Comparison of ENCODE assay signal across 13 mouse cellular contexts in the genomic region with DNA sequence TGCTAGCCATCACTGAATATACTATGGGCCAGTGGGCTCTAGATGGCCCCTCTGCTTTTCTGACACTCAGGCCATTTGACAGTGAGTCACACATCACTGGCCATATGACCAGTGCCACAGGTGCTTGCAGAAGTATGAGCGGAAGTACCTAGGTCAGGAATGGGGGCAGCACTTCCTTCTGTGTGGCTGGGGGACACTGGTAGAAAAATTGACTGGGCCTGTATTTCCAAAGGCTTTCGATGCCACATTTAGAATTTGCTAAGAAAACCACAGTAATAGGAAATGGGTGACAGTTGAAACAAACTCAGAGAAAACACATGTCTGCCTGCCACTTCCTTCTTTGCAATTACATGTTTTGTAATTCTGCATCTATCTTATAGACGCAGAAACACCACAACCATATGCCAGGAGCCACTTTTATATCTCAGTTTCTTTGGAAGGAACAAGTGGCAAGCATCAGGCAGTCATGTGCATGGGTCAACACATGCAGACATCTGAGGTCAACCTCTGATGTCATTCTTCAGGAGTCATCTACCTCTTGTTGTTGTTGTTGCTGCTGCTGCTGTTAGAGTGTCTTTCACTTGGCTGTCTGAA.
DNase-seq lines count a peak whose midpoint lies in the region; ATAC-seq lines count a peak whose summit lies in the region.
"Had no signal": no experiment of that assay in that cellular context is flagged by ENCODE, and none has a peak within 500 bp of the region (broad histone marks: within the 10 kb centered on the region; RNA-seq: fewer than 3 reads in every experiment).

No protein-coding gene starts in this region.

- peak; percentile 90 for DNase-seq in heart, adult 11 months
- no peak for DNase-seq in heart, postnatal 25 days (ENCODE audit: low spot score)
- peak; percentile 35 for DNase-seq in CD4-positive helper T cell, adult 2 months (ENCODE audit: low read depth, low spot score)
- no peak for DNase-seq in layer of hippocampus, adult 9-11 months
- DNase-seq in gastrocnemius, postnatal 14 days, result no peak
- DNase-seq: cerebellum, postnatal 36 days; kidney, postnatal 36 days; right cerebral cortex, postnatal 4 days had no signal

- ATAC-seq in granulocyte monocyte progenitor cell, adult 5-6 weeks (replicated peaks; ENCODE audit: poor library complexity, severe bottlenecking), result peak; percentile 81
- ATAC-seq in megakaryocyte progenitor cell, adult 5-6 weeks (replicated peaks; ENCODE audit: poor library complexity), result peak; percentile 74
- no peak for ATAC-seq in hindbrain, embryonic 13.5 days (ENCODE audit: low FRiP score)
- ATAC-seq: forebrain, embryonic 13.5 days; intestine, embryonic 15.5 days had no signal

- no peak overlapping the region for H3K27ac ChIP-seq in hindbrain, embryonic 13.5 days
- H3K27ac ChIP-seq: forebrain, embryonic 13.5 days; intestine, embryonic 15.5 days had no signal

- H3K9ac ChIP-seq in hindbrain, embryonic 13.5 days, result no peak overlapping the region
- H3K9ac ChIP-seq: forebrain, embryonic 13.5 days; intestine, embryonic 15.5 days had no signal

- intact Hi-C loops in heart, postnatal 25 days (cut with DNase I), result loop anchor here (5.0 kb wide), 1 partner anchor 37 kb away; no protein-coding TSS in a partner anchor
- intact Hi-C loops in gastrocnemius, postnatal 14 days (cut with DNase I; ENCODE audit: low total_unique reads), result no loop called here

- H3K4me1 ChIP-seq in hindbrain, embryonic 13.5 days (replicated peaks), result 0 out of 2 replicates have a peak, but pooled peaks cover under 1% of the 10 kb centered on the region
- H3K4me1 ChIP-seq: forebrain, embryonic 13.5 days had no signal

- H3K4me2 ChIP-seq in hindbrain, embryonic 13.5 days, result no peak overlapping the region
- H3K4me2 ChIP-seq: forebrain, embryonic 13.5 days; intestine, embryonic 15.5 days had no signal

- no peaks in the 10 kb centered on the region for H3K9me3 ChIP-seq in hindbrain, embryonic 13.5 days
- H3K9me3 ChIP-seq: forebrain, embryonic 13.5 days; intestine, embryonic 15.5 days had no signal

- no peaks in the 10 kb centered on the region for H3K27me3 ChIP-seq in hindbrain, embryonic 13.5 days
- H3K27me3 ChIP-seq: forebrain, embryonic 13.5 days; intestine, embryonic 15.5 days had no signal

- peaks cover 51% of the 10 kb centered on the region for H3K36me3 ChIP-seq in hindbrain, embryonic 13.5 days

- 91% methylated on average over 3 of the region's 3 CpGs for WGBS in hindbrain, embryonic 13.5 days

- no peak overlapping the region for H3K4me3 ChIP-seq in hindbrain, embryonic 13.5 days
- H3K4me3 ChIP-seq: forebrain, embryonic 13.5 days; intestine, embryonic 15.5 days had no signal

Comparison
In these comparisons a context has a peak if more than half of its experiments do, and no peak if none do; other contexts are left out.
1. DNase-seq: peak in heart, adult 11 months (single experiment) and CD4-positive helper T cell, adult 2 months (single experiment); none in heart, postnatal 25 days (single experiment), layer of hippocampus, adult 9-11 months (single experiment) and gastrocnemius, postnatal 14 days (single experiment).